Mouse (Mus musculus): ENCODE results near the gene Tcf23.

GRCm38 (mm10) chr5:30999324-30999723, 30.9 kb downstream of the Tcf23 start:
- no peak for TF ChIP-seq EP300 (IDR thresholded peaks at IDR 0.05; ENCODE audit: low read depth)
- no peak for TF ChIP-seq CTCF (IDR thresholded peaks at IDR 0.05; ENCODE audit: low read depth)

All from liver, embryonic 14.5 days (tissue).